Mouse (Mus musculus) hindbrain, embryonic 12.5 days (tissue): ENCODE data around the gene Krtap17-1. TPM values are rescaled to one million over a fixed set of nuclear protein-coding genes. Genes with fewer than 3 reads are reported as not detected.

Source experiments
- ATAC-seq: fragments of 200-750 bp; cut with Nextera tagmentation; 2 replicates; pipeline ENCODE4 v1.8.0; 2017; ENCODE audit warnings: moderate TSS enrichment; ENCODE audit not compliant: low FRiP score
- H3K27ac ChIP-seq: fragments of 300-500 bp; sonication (generic); 2 replicates; pipeline ENCODE4 v1.5.1; 2016; ENCODE audit warnings: mild to moderate bottlenecking
- H3K27me3 ChIP-seq: fragments of 300-500 bp; sonication (generic); 2 replicates; pipeline ENCODE4 v1.6.1; 2016; ENCODE audit warnings: mild to moderate bottlenecking
- H3K36me3 ChIP-seq: fragments of 300-500 bp; sonication (generic); 2 replicates; pipeline ENCODE4 v1.6.1; 2016; ENCODE audit warnings: mild to moderate bottlenecking
- H3K4me1 ChIP-seq: fragments of 300-500 bp; sonication (generic); 2 replicates; pipeline ENCODE4 v1.6.1; 2016
- H3K4me2 ChIP-seq: fragments of 300-500 bp; sonication (generic); replicated peaks from 2 replicates; pipeline ENCODE4 v1.6.1; 2016; ENCODE audit warnings: mild to moderate bottlenecking
- H3K4me3 ChIP-seq: fragments of 300-500 bp; sonication (generic); 2 replicates; pipeline ENCODE4 v1.5.1; 2016; ENCODE audit warnings: mild to moderate bottlenecking
- H3K9ac ChIP-seq: fragments of 300-500 bp; sonication (generic); 2 replicates; pipeline ENCODE4 v1.6.1; 2016; ENCODE audit warnings: mild to moderate bottlenecking, moderate library complexity
- H3K9me3 ChIP-seq: fragments of 300-500 bp; sonication (generic); replicated peaks from 2 replicates; pipeline ENCODE4 v1.6.1; 2016; ENCODE audit warnings: mild to moderate bottlenecking
- WGBS: fragments of 180-500 bp; shearing (Covaris S2); methylation state at CpG from one replicate; pipeline ENCODE4 v1.1.7; 2016; 5-methylcytosine and 5-hydroxymethylcytosine counted together
- polyA plus RNA-seq: library from polyadenylated mRNA; unstranded; fragments of >200 nt; fragmentation: Nextera tagmentation; extraction: Ambion mirVana; gene quantifications from 2 replicates; pipeline ENCODE4 v1.2.1, GENCODE M21; 2016

Krtap17-1 gene
- polyA plus RNA-seq, 1 experiment from 2014 or later, result not detected

DNA sequence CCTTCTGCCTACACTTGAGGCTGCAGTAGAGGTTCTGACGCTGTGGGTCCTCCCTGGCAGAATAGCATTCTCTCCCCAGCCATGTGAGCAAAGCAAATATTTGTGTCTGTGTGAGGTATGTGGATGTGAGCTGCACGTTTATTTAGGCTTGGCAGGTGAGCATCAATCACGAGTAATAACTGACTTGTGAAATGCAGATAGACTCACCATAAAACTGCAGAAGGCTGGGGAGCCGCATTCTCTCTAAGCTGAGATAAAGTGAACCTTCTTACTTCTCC, 529 bp upstream of the Krtap17-1 start:
- ATAC-seq, result no peak
- no peaks in the 10 kb centered on the region for H3K9me3 ChIP-seq
- 77% methylated on average over 4 of the region's 4 CpGs for WGBS
- H3K4me3 ChIP-seq, result no peak overlapping the region
- H3K9ac ChIP-seq, result no peak overlapping the region
- no peak overlapping the region for H3K4me2 ChIP-seq
- H3K27me3 ChIP-seq, result peaks cover 21% of the 10 kb centered on the region
- peaks cover 2% of the 10 kb centered on the region; the same call in 1 of the 2 replicates for H3K4me1 ChIP-seq
- H3K36me3 ChIP-seq, result no peaks in the 10 kb centered on the region
- H3K27ac ChIP-seq, result no peak overlapping the region

DNA sequence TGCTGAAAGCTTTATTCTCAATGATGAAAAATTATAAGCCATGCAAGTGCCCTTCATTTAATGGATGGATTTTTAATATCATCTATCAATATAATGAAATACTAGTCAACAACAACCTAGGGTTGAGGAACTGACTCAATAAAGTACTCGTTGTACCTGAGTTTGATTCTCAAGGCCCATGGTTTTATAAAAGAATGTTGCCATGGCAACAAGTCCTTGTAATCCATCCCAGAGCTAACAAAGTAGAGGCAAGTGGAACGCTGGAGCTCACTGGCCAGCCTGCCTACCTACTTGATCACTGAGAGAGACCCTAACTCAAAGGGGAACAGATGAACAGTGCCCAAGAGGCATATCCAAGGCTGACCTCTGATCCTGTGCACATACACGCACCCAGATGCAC, 3.2 kb downstream of the Krtap17-1 start:
- H3K9me3 ChIP-seq, result no peaks in the 10 kb centered on the region
- H3K4me3 ChIP-seq, result no peak overlapping the region
- no peak overlapping the region for H3K27ac ChIP-seq
- peaks cover 2% of the 10 kb centered on the region; the same call in 1 of the 2 replicates for H3K4me1 ChIP-seq
- ATAC-seq, result no peak
- no peak overlapping the region for H3K4me2 ChIP-seq
- 67% methylated on average over 3 of the region's 3 CpGs for WGBS
- H3K27me3 ChIP-seq, result peaks cover 21% of the 10 kb centered on the region
- H3K9ac ChIP-seq, result no peak overlapping the region
- no peaks in the 10 kb centered on the region for H3K36me3 ChIP-seq

DNA sequence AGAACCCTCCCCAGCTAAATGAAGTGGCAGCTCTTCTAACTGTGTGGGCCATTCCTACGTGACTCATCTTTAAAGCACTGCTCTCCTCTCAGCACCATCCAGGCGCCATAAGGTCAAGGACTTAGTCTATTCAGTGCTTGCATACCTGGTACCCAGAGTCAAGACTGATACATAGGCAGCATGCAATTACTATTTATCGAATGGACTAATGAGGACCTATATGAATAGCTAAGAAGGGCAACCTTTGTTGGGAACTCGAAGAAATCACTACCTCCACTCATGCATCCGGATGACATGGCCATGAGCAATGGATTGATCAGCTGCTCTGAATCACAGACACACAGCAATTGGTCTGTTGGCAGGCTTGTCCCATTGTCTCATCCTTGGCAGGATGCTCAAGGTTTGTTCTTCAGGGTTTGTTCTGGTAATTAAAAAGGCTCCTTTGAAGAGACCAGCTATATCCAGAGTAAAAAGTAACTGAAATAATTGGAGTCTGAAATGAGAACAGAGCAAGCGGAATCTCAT, 3.9 kb downstream of the Krtap17-1 start:
- H3K4me1 ChIP-seq, result peaks cover 2% of the 10 kb centered on the region; the same call in 1 of the 2 replicates
- H3K36me3 ChIP-seq, result no peaks in the 10 kb centered on the region
- H3K9ac ChIP-seq, result no peak overlapping the region
- H3K4me2 ChIP-seq, result no peak overlapping the region
- no peaks in the 10 kb centered on the region for H3K9me3 ChIP-seq
- H3K27ac ChIP-seq, result no peak overlapping the region
- ATAC-seq, result no peak
- peaks cover 21% of the 10 kb centered on the region for H3K27me3 ChIP-seq
- WGBS, result 90% methylated on average over 6 of the region's 6 CpGs
- H3K4me3 ChIP-seq, result no peak overlapping the region

DNA sequence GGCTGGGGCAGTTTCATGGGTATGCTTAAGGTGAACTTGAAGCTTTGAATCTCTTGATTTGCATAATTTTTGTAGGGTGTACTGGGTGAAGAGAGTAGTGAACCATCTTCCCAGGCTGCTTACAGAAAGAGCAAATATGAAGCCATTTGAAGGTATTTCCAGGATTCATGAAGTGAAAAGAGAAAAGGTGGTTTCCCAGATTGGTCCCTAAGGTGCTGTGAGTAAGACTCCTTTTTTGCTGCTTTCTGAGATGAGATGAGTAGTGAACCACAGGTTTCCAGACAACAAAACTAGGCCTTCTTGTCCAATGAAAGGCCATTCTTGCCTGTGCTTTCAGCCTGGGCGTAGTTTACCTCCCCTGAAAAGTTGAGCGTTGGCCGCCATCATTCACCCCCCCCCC, 5.3 kb downstream of the Krtap17-1 start:
- no peak overlapping the region for H3K4me3 ChIP-seq
- no peak for ATAC-seq
- 89% methylated on average over 3 of the region's 3 CpGs for WGBS
- no peaks in the 10 kb centered on the region for H3K9me3 ChIP-seq
- H3K27me3 ChIP-seq, result peaks cover 11% of the 10 kb centered on the region; the same call in 1 of the 2 replicates
- H3K27ac ChIP-seq, result no peak overlapping the region
- H3K9ac ChIP-seq, result no peak overlapping the region
- no peak overlapping the region for H3K4me2 ChIP-seq
- H3K36me3 ChIP-seq, result no peaks in the 10 kb centered on the region
- peaks cover under 1% of the 10 kb centered on the region; the same call in 1 of the 2 replicates for H3K4me1 ChIP-seq

DNA sequence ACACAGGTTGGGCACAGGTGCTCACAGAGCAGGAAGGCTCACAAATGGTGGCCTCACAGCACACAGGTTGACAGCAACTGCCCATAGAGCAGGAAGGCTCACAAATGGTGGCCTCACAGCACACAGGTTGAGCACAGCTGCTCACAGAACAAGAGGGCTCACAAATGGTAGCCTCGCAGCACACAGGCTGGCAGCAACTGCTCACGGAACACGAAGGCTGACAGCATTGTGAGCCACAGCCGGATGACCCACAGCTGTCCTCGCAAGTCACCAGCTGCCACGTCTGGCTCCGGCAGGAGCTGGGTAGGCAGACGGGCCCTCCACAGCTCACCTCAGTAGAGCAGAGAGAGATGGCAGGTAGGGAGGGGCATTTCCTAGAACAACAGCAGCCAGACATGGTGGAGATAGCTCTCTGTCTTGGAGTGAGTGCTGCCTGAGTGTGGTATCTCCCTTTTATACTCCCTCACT, 7.6 kb downstream of the Krtap17-1 start, which contains the start of gene Krtap16-1:
Krtap16-1 (minus strand) TSS at position 418 of the 468 bp plus-strand sequence.
- Histone ChIP-seq H3K4me2 (no peak within 1 kb of the TSS), H3K4me1 (no peaks in the 10 kb centered on the region), H3K9me3 (no peaks in the 10 kb centered on the region), H3K9ac (no peak within 1 kb of the TSS), H3K27ac (no peak within 1 kb of the TSS), H3K36me3 (no peaks in the 10 kb centered on the region), H3K27me3 (no peaks in the 10 kb centered on the region), H3K4me3 (no peak within 1 kb of the TSS)
- ATAC-seq, result no peak
- 80% methylated on average over 8 of the region's 8 CpGs for WGBS

DNA sequence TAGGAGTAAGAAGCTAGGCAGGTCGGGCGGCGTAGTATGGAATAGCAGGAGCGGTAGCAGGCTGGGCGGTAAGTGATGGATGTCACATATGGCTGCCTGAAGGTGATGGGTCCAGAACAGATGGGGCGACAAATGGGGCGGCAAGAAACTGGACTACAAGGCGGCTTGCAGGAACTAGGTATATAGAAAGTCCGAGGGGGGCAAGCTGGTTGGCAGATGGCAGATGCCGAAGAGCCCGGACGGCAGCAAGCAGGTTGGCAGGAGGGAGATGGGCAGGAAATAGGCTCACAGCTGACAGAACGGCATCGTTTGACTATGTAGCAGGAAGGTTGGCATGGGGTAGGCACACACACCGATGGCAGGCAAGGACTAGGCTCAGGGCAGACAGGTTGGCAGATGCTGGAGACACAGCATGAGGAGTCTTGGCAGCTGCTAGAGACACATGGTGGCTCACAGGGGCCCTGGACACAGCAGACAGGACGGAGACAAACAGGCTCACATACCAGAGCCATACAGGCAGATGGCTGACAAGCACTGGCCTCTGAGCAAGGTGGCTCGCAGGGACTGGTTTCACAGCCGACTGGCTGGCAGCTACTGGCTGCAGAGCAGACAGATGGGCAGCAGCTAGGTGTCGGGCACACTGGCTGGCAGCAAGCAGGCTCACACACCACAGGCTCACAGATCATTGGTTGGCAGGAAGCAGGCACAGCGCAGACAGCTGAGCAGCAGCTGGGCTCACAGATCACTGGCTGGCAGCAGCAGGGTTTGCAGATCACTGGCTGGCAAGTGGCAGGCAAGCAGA, 8.3 kb downstream of the Krtap17-1 start:
- no peaks in the 10 kb centered on the region for H3K36me3 ChIP-seq
- ATAC-seq, result no peak
- no peaks in the 10 kb centered on the region for H3K4me1 ChIP-seq
- no peaks in the 10 kb centered on the region for H3K27me3 ChIP-seq
- 87% methylated on average over 20 of the region's 20 CpGs for whole genome bisulfite sequencing
- no peaks in the 10 kb centered on the region for H3K9me3 ChIP-seq
- H3K9ac ChIP-seq, result no peak overlapping the region
- H3K4me2 ChIP-seq, result no peak overlapping the region
- no peak overlapping the region for H3K27ac ChIP-seq
- H3K4me3 ChIP-seq, result no peak overlapping the region

DNA sequence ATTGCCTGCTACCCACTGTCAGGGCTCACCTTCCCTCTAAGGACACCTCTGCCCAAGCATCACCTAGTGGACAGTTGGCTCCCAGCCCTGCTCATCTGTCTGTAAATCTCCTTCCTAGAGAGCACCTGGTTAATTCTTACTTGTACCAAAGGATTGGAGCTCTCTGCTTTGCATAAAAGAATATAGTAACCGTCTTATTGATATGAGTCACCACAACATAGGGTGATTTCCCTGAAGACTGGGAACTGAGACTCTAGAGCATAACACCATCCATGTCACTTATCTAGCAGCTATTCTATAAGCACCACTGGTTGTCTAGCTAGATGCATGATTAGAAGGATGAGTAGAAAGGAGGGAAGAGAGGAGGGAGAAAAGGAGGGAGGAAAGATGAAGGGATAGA, 10.4 kb downstream of the Krtap17-1 start:
- no peak overlapping the region for H3K9ac ChIP-seq
- H3K36me3 ChIP-seq, result no peaks in the 10 kb centered on the region
- H3K27ac ChIP-seq, result no peak overlapping the region
- no peak for ATAC-seq
- H3K4me2 ChIP-seq, result no peak overlapping the region
- no peaks in the 10 kb centered on the region for H3K27me3 ChIP-seq
- H3K9me3 ChIP-seq, result no peaks in the 10 kb centered on the region
- no peaks in the 10 kb centered on the region for H3K4me1 ChIP-seq
- H3K4me3 ChIP-seq, result no peak overlapping the region
- WGBS, result 82% methylated on average over 1 of the region's 1 CpGs

DNA sequence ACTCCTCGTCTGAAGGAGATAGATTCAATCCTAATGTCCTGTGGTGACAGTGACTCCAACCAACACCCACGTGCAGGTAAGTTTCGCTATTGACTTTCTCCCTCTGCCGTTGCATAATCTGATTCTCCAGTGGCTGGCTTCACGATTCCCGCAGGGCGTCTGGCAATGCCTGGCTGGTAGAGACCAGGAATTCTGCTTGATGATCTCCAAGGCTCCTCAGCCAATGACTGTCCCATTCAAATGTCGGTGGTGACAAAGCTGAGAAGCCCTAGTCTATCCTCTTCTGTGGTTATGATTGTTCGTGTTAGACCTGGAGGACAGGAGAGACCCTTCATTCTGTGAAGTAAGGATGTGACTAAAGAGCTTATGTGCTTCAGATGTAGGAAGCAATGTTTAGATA, 11.1 kb downstream of the Krtap17-1 start:
- no peak overlapping the region for H3K9ac ChIP-seq
- no peaks in the 10 kb centered on the region for H3K27me3 ChIP-seq
- no peaks in the 10 kb centered on the region for H3K4me1 ChIP-seq
- no peak overlapping the region for H3K27ac ChIP-seq
- 87% methylated on average over 9 of the region's 9 CpGs for WGBS
- ATAC-seq, result no peak
- no peaks in the 10 kb centered on the region for H3K36me3 ChIP-seq
- H3K9me3 ChIP-seq, result no peaks in the 10 kb centered on the region
- no peak overlapping the region for H3K4me2 ChIP-seq
- no peak overlapping the region for H3K4me3 ChIP-seq

DNA sequence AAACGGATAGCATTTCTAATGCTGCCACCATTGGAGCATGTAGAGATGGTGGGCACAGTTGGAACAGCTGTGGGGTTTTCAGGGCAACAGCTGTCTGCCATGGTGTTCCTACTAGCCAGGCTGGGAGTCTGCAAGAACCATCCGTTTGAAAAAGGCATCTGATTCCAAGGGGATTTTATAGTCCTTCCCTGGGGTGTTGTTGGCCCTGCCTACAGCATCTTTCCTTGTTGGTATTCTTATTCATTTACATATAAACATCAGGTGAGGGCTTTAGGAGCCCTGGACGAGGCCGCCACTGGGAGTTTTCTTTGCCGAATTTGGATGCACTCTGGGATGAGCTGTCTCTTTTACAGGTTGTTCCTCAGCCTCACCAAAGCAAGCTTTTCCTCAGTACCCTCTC, 14.8 kb downstream of the Krtap17-1 start, which contains the start of gene Krtap29-1:
Krtap29-1 (minus strand) TSS at position 101 of the 400 bp plus-strand sequence.
- no peak for ATAC-seq

DNA sequence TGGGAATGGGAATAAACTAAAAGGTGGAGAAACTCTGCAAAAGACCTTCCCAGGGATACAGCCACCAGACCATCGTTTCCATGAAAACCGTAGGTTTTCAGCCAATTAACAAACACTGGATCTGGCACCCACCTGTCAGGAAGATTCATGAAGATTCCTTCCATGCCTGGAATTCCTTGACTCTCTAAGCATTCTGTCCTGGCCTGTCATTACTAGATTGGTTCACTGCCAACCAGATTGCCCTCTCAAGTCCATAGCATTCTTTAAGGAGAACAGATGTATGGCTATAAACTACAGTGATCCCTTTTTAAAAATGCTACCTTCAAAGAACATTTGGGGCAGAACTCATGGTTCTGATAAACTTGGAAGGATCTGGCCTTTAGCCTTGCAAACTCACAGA, 27.8 kb downstream of the Krtap17-1 start:
- H3K4me1 ChIP-seq, result no peaks in the 10 kb centered on the region
- WGBS, result 83% methylated on average over 2 of the region's 2 CpGs
- no peaks in the 10 kb centered on the region for H3K27me3 ChIP-seq
- H3K4me2 ChIP-seq, result no peak overlapping the region
- H3K4me3 ChIP-seq, result no peak overlapping the region
- ATAC-seq, result no peak
- no peaks in the 10 kb centered on the region for H3K9me3 ChIP-seq
- no peaks in the 10 kb centered on the region for H3K36me3 ChIP-seq
- H3K27ac ChIP-seq, result no peak overlapping the region
- H3K9ac ChIP-seq, result no peak overlapping the region

More for the DNA sequence above, 14.8 kb downstream of the Krtap17-1 start, which contains the start of gene Krtap29-1:
- Histone ChIP-seq H3K27ac (no peak within 1 kb of the TSS), H3K4me3 (no peak within 1 kb of the TSS), H3K27me3 (no peaks in the 10 kb centered on the region), H3K4me2 (no peak within 1 kb of the TSS), H3K9ac (no peak within 1 kb of the TSS), H3K4me1 (no peaks in the 10 kb centered on the region), H3K9me3 (0 out of 2 replicates have a peak, but pooled peaks cover under 1% of the 10 kb centered on the region), H3K36me3 (no peaks in the 10 kb centered on the region)
- WGBS, result 71% methylated on average over 5 of the region's 5 CpGs

DNA sequence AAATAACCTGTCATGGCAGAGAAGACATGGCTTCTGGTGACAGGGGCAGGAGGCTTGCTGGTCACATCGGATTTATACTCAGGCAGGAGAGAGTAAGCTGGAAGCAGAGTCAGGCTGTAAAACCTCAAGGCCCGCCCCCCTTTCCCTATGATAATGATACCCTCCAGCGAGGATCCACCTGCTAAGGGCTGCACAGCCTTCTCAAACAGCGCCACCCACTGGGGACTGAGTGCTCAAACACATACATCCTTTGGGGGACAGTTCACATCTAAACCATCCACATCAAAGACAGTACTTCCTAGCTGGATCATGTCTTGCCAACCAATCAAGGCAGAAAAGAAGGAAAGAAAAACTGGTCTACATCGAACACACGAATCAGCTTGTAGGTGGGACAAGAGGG, 29.6 kb downstream of the Krtap17-1 start:
- H3K9ac ChIP-seq, result no peak overlapping the region
- no peak overlapping the region for H3K4me3 ChIP-seq
- no peaks in the 10 kb centered on the region for H3K36me3 ChIP-seq
- WGBS, result 54% methylated on average over 6 of the region's 6 CpGs
- no peak for ATAC-seq
- H3K9me3 ChIP-seq, result no peaks in the 10 kb centered on the region
- H3K4me2 ChIP-seq, result no peak overlapping the region
- H3K27ac ChIP-seq, result no peak overlapping the region
- no peaks in the 10 kb centered on the region for H3K27me3 ChIP-seq
- no peaks in the 10 kb centered on the region for H3K4me1 ChIP-seq

DNA sequence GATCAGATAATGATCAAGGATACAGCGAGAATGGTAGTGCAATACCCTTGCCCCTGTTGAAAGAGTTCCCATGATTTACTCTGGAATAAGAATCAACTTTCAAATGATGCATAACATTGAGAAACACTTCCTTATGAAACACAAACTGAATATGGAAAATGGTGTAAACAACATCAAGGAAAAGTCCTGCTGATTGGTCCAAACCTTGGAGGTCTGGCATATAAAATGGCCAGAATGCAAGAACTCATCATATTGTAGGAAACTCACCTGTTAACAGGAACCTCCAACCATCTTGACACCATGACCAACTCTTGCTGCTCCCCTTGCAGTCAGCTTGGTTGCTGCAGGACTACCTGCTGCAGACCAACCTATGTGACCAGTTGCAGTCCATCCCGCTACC, 45.6 kb downstream of the Krtap17-1 start, which contains the start of gene Krtap9-5:
Krtap9-5 (plus strand) TSS at position 301 of the 400 bp plus-strand sequence.
- no peaks in the 10 kb centered on the region for H3K27me3 ChIP-seq
- no peaks in the 10 kb centered on the region for H3K4me1 ChIP-seq
- no peaks in the 10 kb centered on the region for H3K36me3 ChIP-seq
- no peak within 1 kb of the TSS for H3K9ac ChIP-seq
- WGBS, result 86% methylated on average over 2 of the region's 2 CpGs
- H3K27ac ChIP-seq, result no peak within 1 kb of the TSS
- ATAC-seq, result no peak
- no peak within 1 kb of the TSS for H3K4me2 ChIP-seq
- no peak within 1 kb of the TSS for H3K4me3 ChIP-seq
- H3K9me3 ChIP-seq, result no peaks in the 10 kb centered on the region
